ENCODE assay signal across 9 mouse cellular contexts in genomic region chr8:87758750-87759149, GRCm38 (mm10).
A peak's percentile ranks its signal among the peaks of the same experiment; 100 is the strongest.
DNase-seq lines count a peak whose midpoint lies in the region; ATAC-seq and TF ChIP-seq lines count a peak whose summit lies in the region.
"Had no signal": no experiment of that assay in that cellular context is flagged by ENCODE, and none has a peak within 500 bp of the region (broad histone marks: within the 10 kb centered on the region; RNA-seq: fewer than 3 reads in every experiment).

No protein-coding gene starts in this region.

- no peak overlapping the region for H3K9ac ChIP-seq in kidney, embryonic 15.5 days
- peak overlapping the region; percentile 32; the same call in 1 of the 2 replicates for H3K9ac ChIP-seq in hindbrain, embryonic 16.5 days (ENCODE audit: low read depth, low read length)
- H3K9ac ChIP-seq in midbrain, embryonic 14.5 days (replicated peaks; ENCODE audit: low read length) = peak overlapping the region; percentile 16; the same call in 1 of the 2 replicates

- H3K4me3 ChIP-seq in kidney, embryonic 15.5 days (replicated peaks) = no peak overlapping the region
- no peak overlapping the region for H3K4me3 ChIP-seq in hindbrain, embryonic 16.5 days (ENCODE audit: low read length)
- H3K4me3 ChIP-seq in midbrain, embryonic 14.5 days (replicated peaks; ENCODE audit: low read depth, low read length) = no peak overlapping the region
- no peak overlapping the region for H3K4me3 ChIP-seq in layer of hippocampus, adult 2 months

- no peak for TF ChIP-seq CTCF in layer of hippocampus, adult 2 months (conservative IDR thresholded peaks at IDR 0.05)

- 23% methylated on average over 8 of the region's 8 CpGs for WGBS in kidney, embryonic 15.5 days
- 32% methylated on average over 8 of the region's 8 CpGs for WGBS in hindbrain, embryonic 16.5 days
- 54% methylated on average over 8 of the region's 8 CpGs for WGBS in midbrain, embryonic 14.5 days

- no peaks in the 10 kb centered on the region for H3K27me3 ChIP-seq in kidney, embryonic 15.5 days
- H3K27me3 ChIP-seq in hindbrain, embryonic 16.5 days (replicated peaks; ENCODE audit: control insufficient read depth, insufficient read depth, low read length) = no peaks in the 10 kb centered on the region
- H3K27me3 ChIP-seq in midbrain, embryonic 14.5 days (ENCODE audit: control insufficient read depth, insufficient read depth, low read length) = no peaks in the 10 kb centered on the region

- no peak overlapping the region for H3K27ac ChIP-seq in kidney, embryonic 15.5 days
- no peak overlapping the region for H3K27ac ChIP-seq in hindbrain, embryonic 16.5 days (ENCODE audit: low read depth, low read length)
- no peak overlapping the region for H3K27ac ChIP-seq in midbrain, embryonic 14.5 days (replicated peaks; ENCODE audit: low read depth, low read length)
- no peak overlapping the region for H3K27ac ChIP-seq in layer of hippocampus, adult 2 months

- no peaks in the 10 kb centered on the region for H3K36me3 ChIP-seq in kidney, embryonic 15.5 days
- no peaks in the 10 kb centered on the region for H3K36me3 ChIP-seq in hindbrain, embryonic 16.5 days (ENCODE audit: control insufficient read depth, insufficient read depth, low read length)
- H3K36me3 ChIP-seq in midbrain, embryonic 14.5 days (ENCODE audit: control insufficient read depth, insufficient read depth, low read length) = no peaks in the 10 kb centered on the region

- H3K9me3 ChIP-seq in kidney, embryonic 15.5 days (replicated peaks) = no peaks in the 10 kb centered on the region
- H3K9me3 ChIP-seq in hindbrain, embryonic 16.5 days (ENCODE audit: control insufficient read depth, low read length) = no peaks in the 10 kb centered on the region
- H3K9me3 ChIP-seq in midbrain, embryonic 14.5 days (ENCODE audit: control insufficient read depth, low read length) = no peaks in the 10 kb centered on the region

- peak; percentile 53 to 54 for DNase-seq in cerebellum, postnatal 10 days
- DNase-seq in cerebellum, postnatal 14 days = no peak
- DNase-seq in kidney, postnatal 4 days = peak; percentile 50 to 65
- DNase-seq in midbrain, embryonic 14.5 days = no peak
- DNase-seq in layer of hippocampus, adult 2 months (ENCODE audit: low spot score in 2 of 2) = no peak
- no peak for DNase-seq in left cerebral cortex, adult 18-20 months (ENCODE audit: low spot score in 2 of 2)
- DNase-seq: cerebellum, adult 8-10 months had no signal

- H3K4me2 ChIP-seq in kidney, embryonic 15.5 days = no peak overlapping the region
- H3K4me2 ChIP-seq in hindbrain, embryonic 16.5 days (ENCODE audit: low read length) = no peak overlapping the region
- no peak overlapping the region for H3K4me2 ChIP-seq in midbrain, embryonic 14.5 days (ENCODE audit: low read length)

- no peak for ATAC-seq in kidney, embryonic 15.5 days (replicated peaks; ENCODE audit: low FRiP score)
- ATAC-seq in hindbrain, embryonic 16.5 days = no peak
- no peak for ATAC-seq in midbrain, embryonic 14.5 days (ENCODE audit: low FRiP score, low TSS enrichment)

- 0 out of 2 replicates have a peak, but pooled peaks cover 10% of the 10 kb centered on the region for H3K4me1 ChIP-seq in kidney, embryonic 15.5 days
- H3K4me1 ChIP-seq in hindbrain, embryonic 16.5 days (ENCODE audit: control insufficient read depth, insufficient read depth, low read depth, low read length) = peaks cover 6% of the 10 kb centered on the region
- peaks cover 8% of the 10 kb centered on the region; the same call in 1 of the 2 replicates for H3K4me1 ChIP-seq in midbrain, embryonic 14.5 days (ENCODE audit: control insufficient read depth, insufficient read depth, low read length)

Comparison
In these comparisons a context has a peak if more than half of its experiments do, and no peak if none do; other contexts are left out.
1. DNase-seq: peak in cerebellum, postnatal 10 days (2 of 2) and kidney, postnatal 4 days (2 of 2); none in cerebellum, postnatal 14 days (0 of 2), midbrain, embryonic 14.5 days (single experiment), layer of hippocampus, adult 2 months (0 of 2) and left cerebral cortex, adult 18-20 months (0 of 2).